Mouse (Mus musculus) CD4-positive, CD25-positive, alpha-beta regulatory T cell, adult 4 months (primary cell): Measurements from ENCODE around the gene H2-M10.2. TPM values are rescaled to one million over a fixed set of nuclear protein-coding genes. Genes with fewer than 3 reads are reported as not detected.
"Not testable (repeated sequence)": the region's sequence is repeated elsewhere in the genome, so short reads cannot be mapped to it uniquely, and the experiment has no call there.

Experiments
- ATAC-seq: one replicate; pipeline ENCODE4 v1.8.0; 2017
- polyA plus RNA-seq, 2 experiments: library from polyadenylated mRNA; unstranded; fragments of 100-300 nt; shearing (Covaris generic); gene quantifications; one replicate each; pipeline ENCODE4 v1.2.1; 2017

H2-M10.2 gene
- polyA plus RNA-seq, 2 experiments from 2014 or later = 0.39 TPM; not detected in 1

GRCm38 (mm10) chr17:36252250-36252876 is 33.9 kb downstream of the H2-M10.2 start:
- peak; percentile 58 for ATAC-seq

DNA sequence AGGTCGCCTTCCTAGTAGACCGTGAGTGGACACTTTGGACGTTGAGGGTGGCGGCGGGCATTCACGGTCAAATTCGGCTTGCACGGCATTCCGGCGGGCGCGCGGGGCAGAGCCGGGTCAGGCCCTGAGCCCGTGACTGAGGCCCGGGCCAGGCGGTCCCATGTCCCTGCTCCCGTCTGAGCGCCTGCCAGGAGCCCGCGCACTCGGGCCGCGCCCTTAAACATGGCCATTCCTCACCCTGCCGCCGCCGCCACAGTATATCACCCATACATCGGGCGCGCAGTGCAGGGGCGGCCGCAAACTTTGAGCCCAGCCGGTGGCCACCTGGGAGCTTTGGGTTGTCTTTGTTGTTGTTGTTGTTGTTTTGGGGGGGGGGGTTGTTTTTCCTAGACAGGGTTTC is 37.4 kb downstream of the H2-M10.2 start:
- ATAC-seq = no peak

GRCm38 (mm10) chr17:36245741-36246140 is 40.5 kb downstream of the H2-M10.2 start:
- no peak for ATAC-seq

DNA sequence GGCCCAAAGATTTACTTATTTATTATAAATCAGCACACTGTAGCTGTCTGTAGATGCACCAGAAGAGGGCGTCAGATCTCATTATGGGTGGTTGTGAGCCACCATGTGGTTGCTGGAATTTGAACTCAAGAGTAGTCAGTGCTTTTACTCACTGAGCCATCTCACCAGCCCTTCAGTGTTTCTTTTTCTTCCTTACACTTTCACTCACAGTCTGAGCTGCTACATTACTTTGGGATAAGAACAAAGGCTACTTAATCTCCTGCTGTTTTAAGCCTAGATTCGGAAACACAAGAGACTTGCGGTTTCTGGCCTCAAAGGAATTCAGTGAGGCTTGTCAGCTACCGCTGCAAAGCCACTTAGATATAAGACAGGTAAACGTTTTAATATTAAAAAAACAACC is 42.3 kb downstream of the H2-M10.2 start:
- no peak for ATAC-seq

DNA sequence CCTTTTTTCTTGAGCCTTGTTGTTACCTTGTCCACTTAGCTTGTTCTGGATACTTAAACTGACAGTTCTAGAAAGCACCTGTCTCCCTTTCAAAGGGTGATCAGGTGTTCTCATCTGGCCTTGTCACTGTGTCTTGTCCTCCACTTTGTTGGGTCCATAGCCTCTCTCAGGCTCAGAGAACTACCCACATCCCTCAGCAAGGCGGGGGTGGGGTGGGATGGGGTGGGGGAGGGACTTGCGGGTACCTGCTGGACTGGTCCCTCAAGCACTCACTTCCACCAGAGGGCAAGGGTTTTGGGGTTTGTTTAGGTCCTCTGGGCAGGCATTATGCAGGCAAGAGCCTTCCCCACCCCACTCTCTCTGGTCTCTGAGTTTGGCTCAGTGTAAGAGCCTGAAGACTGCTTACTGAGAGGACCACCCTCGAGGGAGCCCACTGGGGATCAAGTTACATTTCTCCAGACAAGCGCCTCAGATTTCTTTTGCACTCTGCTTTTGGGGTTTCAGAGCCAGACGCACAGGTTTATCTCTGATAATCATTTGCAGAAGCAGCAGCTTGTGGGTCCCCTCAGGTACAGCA is 45.6 kb downstream of the H2-M10.2 start:
- no peak for ATAC-seq

GRCm38 (mm10) chr17:36237321-36237921 is 48.9 kb downstream of the H2-M10.2 start:
- peak; percentile 17 for ATAC-seq

DNA sequence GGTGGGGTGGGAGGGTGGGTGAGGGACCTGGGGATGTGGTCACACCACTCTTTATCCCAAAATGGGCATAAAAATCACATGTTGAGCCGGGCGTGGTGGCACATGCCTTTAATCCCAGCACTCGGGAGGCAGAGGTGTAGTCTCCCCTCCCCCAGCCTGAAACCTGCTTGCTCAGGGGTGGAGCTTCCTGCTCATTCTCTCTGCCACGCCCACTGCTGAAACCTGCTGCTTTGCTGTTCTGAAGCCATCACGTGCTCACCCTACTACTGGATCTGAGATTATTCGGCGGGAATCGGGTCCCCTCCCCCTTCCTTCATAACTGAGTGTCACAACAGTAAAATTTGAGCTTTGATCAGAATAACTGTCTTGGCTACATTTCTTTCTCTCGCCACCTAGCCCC is 51.0 kb downstream of the H2-M10.2 start:
- ATAC-seq = not testable (repeated sequence)

Other genes with a start within 250 kb of the H2-M10.2 start
- 100 to 1,000 TPM; 407 to 526 TPM for gene H2-T22, start 243.7 kb downstream of the H2-M10.2 start, polyA plus RNA-seq
- under 1 TPM in 1 of 2 experiments, not detected in 1; 0.66 TPM for gene Gm6034, start 243.5 kb downstream of the H2-M10.2 start, polyA plus RNA-seq
- gene Gm11127, start 228.1 kb downstream of the H2-M10.2 start, polyA plus RNA-seq = not detected
- 1 to 10 TPM; 1.4 to 1.9 TPM for gene Gm19684, start 164.8 kb downstream of the H2-M10.2 start, polyA plus RNA-seq
- under 1 TPM in 1 of 2 experiments, not detected in 1; 0.62 TPM for gene Gm7030, start 157.1 kb downstream of the H2-M10.2 start, polyA plus RNA-seq
- gene Gm8909, start 118.0 kb downstream of the H2-M10.2 start, polyA plus RNA-seq = 1 to 10 TPM; 2.5 to 5.0 TPM
- 1 to 10 TPM in 1 of 2 experiments, under 1 TPM in 1; 0.95 to 1.3 TPM for gene H2-T3, start 96.2 kb downstream of the H2-M10.2 start, polyA plus RNA-seq
- gene Rpp21, start 28.4 kb downstream of the H2-M10.2 start, polyA plus RNA-seq = 100 to 1,000 TPM; 191 to 211 TPM
- 10 to 100 TPM; 17.2 to 25.9 TPM for gene Trim39, start 14.2 kb downstream of the H2-M10.2 start, polyA plus RNA-seq
- not detected for gene H2-M10.1, start 39.7 kb upstream of the H2-M10.2 start, polyA plus RNA-seq
- not detected for gene H2-M10.3, start 81.9 kb upstream of the H2-M10.2 start, polyA plus RNA-seq
- gene H2-M10.4, start 175.8 kb upstream of the H2-M10.2 start, polyA plus RNA-seq = not detected